Mouse (Mus musculus) spleen, postnatal 4 days (tissue): Measurements from ENCODE around the gene Tubgcp6.

Experiments used
- DNase-seq, 2 experiments: peaks; one replicate each; pipeline ENCODE4 v3.0.0; 2022; ENCODE audit warnings: low spot score in 2 of 2

Gene Tubgcp6

GRCm38 (mm10) chr15:89141443-89141842 lies 18.5 kb upstream of the Tubgcp6 start:
- no peak for DNase-seq

DNA sequence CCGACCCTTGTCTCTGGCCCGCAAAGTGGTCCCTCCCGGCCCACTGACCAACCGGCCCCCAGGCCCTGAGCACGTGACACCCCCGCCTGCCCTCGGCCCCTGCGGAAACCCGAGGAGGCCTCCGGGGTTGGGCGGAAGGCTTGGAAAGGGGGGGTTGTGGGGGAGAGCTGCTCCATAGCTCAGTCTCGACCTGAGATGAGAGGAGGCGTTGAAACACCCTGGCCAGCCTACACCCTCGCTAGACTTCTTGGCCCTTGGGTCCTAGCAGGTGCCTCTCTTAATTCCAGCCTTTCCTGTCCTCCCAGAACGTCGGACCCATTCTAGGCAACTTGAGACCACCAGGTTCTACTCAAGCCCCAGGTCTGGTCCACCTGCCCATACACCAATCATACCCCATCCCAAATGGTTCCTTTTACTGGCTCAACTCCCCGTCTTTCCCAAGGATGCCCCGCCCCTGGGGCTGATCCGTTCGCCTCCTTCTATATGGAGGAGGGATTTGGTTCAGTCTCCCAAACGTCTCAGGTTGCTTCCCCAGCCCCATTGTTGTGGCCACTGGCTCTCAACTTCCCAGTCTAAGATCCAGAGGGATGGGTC lies 17.8 kb upstream of the Tubgcp6 start, which contains the start of gene Mapk12:
Gene Mapk12 (minus strand): TSS at position 45 of the 594 bp plus-strand sequence.
- DNase-seq = no peak

DNA sequence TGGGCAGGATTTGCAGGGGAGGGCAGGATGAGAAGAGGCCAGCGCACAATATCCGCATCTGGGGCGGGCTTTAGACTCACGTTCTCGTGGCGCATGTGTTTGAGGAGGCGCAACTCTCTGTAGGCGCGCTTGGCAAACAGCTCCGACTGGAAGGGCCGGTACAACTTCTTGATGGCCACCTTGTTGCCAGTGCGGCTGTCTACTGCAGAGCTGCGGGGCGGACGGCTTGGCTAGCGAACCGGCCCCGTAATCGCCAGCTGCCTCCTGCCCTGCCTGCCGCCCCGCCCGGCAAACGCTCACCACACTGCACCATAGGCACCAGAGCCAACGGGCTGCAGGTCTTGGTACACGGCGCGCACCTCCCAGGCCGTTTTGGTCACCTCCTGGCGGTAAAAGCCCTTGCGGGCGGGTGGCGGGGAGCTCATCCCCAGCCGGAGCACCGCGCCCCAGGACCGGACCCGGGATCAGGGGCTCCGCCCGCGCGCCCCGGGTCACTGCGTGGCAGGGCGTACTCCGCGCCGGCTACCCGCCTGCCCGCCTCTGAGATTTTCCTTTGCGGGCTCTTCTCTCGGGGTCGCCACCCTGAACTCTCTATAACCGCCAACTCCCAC lies 17.2 kb upstream of the Tubgcp6 start:
- DNase-seq = no peak

- no peak for DNase-seq
Measured at GRCm38 (mm10) chr15:89138531-89138930, 15.6 kb upstream of the Tubgcp6 start.

- no peak for DNase-seq
Measured at GRCm38 (mm10) chr15:89138046-89138405, 15.1 kb upstream of the Tubgcp6 start.

- no peak for DNase-seq
Measured at GRCm38 (mm10) chr15:89137378-89138045, 14.6 kb upstream of the Tubgcp6 start.

- DNase-seq = no peak
Measured at GRCm38 (mm10) chr15:89136461-89137155, 13.7 kb upstream of the Tubgcp6 start.

DNA sequence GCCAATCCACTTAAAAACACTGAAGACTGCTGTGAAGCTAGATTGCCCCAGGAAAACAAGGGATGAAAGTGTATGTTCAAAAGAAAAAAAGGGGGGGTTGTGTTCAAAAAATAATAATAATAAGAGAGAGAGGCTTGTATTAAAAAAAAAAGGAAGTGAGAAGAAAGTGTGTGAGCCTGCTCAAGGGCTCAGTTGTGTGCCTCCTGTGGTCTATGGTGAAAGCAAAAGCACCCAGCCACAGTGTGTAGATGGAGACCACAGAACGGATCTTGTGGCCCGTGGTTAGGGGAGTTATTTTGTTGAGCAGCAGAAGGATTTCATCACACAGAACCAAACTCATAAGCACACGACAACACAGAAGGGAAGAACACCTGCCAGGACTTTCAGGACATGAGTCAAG lies 8.4 kb upstream of the Tubgcp6 start:
- DNase-seq = peak in 1 of 2 experiments; percentile 57

GRCm38 (mm10) chr15:89130245-89130644 lies 7.3 kb upstream of the Tubgcp6 start:
- no peak for DNase-seq

- DNase-seq = peak; percentile 81 to 93
Measured at GRCm38 (mm10) chr15:89128382-89129350, 5.8 kb upstream of the Tubgcp6 start, which contains the start of gene Hdac10. Gene Hdac10, minus strand, starts transcription at chr15:89128700.

- no peak for DNase-seq
Measured at GRCm38 (mm10) chr15:89127364-89127940, 4.5 kb upstream of the Tubgcp6 start.

GRCm38 (mm10) chr15:89126622-89127021 lies 3.7 kb upstream of the Tubgcp6 start:
- DNase-seq = no peak

GRCm38 (mm10) chr15:89125351-89125750 lies 2.4 kb upstream of the Tubgcp6 start:
- DNase-seq = no peak

- DNase-seq = no peak
Measured at GRCm38 (mm10) chr15:89124312-89124711, 1.4 kb upstream of the Tubgcp6 start.

GRCm38 (mm10) chr15:89123595-89123994 lies 683 bp upstream of the Tubgcp6 start:
- DNase-seq = peak in 1 of 2 experiments; percentile 38

GRCm38 (mm10) chr15:89118007-89118406 lies 4.9 kb downstream of the Tubgcp6 start:
- DNase-seq = no peak

GRCm38 (mm10) chr15:89110147-89110546 lies 12.8 kb downstream of the Tubgcp6 start:
- DNase-seq = no peak

DNA sequence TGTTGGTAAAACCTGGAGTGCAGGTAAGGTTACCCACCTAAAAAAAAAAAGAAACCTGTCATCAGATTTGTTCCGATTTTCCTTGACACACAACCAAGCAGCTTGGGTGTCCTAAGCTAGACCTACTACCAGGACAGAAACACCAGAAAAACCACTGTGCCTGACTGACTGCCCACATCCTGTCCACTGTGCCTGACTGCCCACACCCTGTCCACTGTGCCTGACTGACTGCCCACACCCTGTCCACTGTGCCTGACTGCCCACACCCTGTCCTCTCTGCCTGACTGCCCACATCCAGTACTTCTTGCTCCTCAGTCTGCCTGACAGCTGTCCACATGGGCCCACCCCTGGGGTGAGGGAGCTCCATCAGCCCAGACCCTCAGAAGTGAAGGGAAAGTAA lies 15.9 kb downstream of the Tubgcp6 start:
- no peak for DNase-seq

DNA sequence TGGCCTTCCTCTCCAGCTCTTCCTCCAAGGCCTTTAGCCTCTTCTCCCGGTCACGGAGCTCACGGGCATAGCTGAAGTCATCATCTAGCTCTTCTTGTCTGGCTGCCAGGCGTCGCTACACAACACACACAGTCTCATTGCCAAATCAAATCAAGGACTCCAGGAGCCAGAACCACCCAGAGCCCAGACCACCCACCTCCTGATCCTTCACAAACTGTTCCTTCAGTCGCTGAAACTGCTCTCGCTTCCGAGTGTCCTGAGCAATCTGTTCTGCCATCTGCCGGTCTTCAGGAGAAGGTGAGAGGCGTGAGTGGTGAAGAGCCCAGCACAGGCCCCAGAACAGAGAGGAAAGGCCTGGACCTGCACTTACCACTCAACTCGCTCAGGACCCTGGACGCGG lies 16.8 kb downstream of the Tubgcp6 start:
- DNase-seq = no peak

- DNase-seq = no peak
Measured at GRCm38 (mm10) chr15:89104425-89104824, 18.5 kb downstream of the Tubgcp6 start.

DNA sequence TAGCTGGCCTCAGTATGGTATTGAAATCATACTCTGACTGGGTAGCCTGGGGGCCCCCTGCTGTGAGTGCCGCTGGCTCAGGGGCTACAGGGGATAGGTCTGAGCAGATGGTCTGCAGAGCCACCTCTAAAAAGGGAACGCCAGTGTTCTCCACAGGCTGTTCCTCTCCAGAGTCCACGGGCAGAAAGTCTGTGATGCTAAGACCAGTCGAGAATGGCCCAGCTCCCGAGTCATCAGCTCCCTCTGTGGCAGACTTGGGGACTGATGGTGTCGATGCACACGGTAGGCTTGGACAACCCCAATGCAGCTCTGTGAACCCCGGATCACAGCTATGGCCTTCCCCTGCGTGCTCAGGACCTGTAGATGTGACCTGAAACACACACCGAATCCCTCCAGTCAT lies 19.0 kb downstream of the Tubgcp6 start:
- no peak for DNase-seq
